Mouse (Mus musculus): ENCODE data around the gene Trim6. TPM values are rescaled to one million over a fixed set of nuclear protein-coding genes. Genes with fewer than 3 reads are reported as not detected.
"Not testable (repeated sequence)": the region's sequence is repeated elsewhere in the genome, so short reads cannot be mapped to it uniquely, and the experiment has no call there.

Trim6 gene
- total RNA-seq (2021): under 1 TPM; 0.14 to 0.89 TPM

GRCm38 (mm10) chr7:104218701-104219569 lies at the start of gene Trim6:
Gene Trim6 (plus strand): TSS chr7:104218793.
- intact Hi-C loops (cut with DNase I): no loop called here
- DNase-seq: peak; percentile 82 to 87

- intact Hi-C loops (cut with DNase I): no loop called here
- no peak for DNase-seq
These were observed 48.9 kb upstream of the Trim6 start for GRCm38 (mm10) chr7:104169634-104170204.

DNA sequence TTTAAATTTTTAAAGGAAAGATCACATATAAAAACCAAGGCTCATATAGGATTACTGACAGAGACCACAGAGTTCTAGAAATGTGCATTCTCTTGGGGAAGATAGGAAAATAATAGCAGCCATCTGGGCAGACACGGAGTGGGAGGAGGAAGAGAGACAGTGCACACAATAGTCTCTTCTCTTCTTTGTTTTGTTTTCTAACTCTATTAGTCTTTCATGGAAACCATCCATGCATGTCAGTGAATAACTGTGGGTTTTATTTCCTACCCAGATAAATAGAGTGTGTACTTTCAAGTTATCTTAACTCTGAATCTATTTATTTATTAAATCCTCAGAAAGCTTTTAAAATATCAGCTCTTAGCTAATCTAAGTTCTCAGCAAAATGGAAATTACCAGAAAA lies 43.5 kb upstream of the Trim6 start:
- DNase-seq: no peak

DNA sequence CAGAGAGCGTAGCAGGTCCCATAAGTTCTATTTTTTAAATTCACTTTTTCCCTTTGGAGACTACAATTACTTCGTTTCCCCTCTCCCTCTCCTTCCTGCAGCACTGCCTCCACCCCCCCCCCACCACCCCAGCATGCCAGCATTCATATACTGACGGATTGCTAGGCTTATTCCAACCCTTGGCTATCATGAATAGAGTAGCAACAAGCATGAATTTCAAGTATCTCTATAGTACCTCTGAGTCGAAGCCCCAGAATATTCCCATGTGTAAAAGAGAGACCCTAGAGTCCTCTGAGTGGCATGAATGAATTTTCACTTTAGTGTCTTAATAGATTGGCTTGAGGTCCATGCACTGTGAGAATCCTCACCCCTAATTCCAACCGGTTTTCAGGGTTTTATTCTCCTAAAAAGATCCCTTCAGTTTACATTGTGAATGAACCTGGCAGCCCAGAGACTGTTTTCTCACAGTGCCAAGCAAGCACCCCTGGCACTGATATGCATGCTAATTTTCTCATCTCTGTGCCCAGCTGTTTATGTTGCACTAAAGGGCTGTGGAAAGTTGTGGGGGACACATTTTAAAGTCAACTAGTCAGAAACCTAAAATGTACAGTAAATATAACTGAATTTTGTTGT lies 40.1 kb upstream of the Trim6 start:
- intact Hi-C loops (cut with DNase I): no loop called here

More for the DNA sequence above, 43.5 kb upstream of the Trim6 start:
- intact Hi-C loops (cut with DNase I): no loop called here

DNA sequence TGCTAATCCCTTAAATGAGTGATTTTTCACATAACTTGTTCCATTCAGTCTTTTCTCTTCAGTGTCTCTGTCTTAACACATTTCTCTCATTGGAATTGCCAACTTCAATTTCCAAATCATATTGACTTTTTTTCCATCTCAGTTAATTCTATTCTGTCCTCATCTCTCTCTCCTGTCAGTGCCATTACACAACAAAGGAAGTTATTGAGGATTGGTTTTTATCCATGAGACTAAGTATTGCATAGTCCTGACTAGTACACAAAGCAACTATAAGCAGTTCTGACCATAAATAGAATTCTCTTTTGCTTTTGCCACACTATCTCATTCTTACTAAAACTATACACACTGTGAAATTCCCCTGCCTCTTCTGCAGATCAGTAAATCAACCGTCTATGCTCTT lies 39.5 kb upstream of the Trim6 start:
- no peak for DNase-seq

More for the DNA sequence above, 40.1 kb upstream of the Trim6 start:
- DNase-seq: no peak

DNA sequence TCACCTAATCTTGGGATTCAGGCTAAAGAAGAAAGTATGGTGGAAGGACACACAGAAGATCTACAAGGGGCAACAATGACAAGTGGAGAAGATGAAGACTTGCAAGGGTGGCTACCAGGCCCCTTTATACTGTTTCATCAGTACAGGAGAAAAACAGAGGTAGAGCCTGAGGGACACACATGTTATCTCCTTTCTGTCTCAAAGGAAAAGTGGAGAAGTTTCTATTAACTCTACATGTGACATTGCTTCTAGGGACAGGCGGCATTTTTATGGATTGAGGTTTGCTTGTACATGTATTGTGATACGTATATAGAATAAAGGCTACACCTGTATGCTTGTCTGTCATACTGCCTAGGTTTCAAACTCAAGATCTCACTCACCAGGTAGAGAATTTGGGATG lies 35.3 kb upstream of the Trim6 start, which contains the start of gene Olfr648:
Gene Olfr648, minus strand, starts transcription at position 101 of the 400 bp plus-strand sequence.
- intact Hi-C loops (cut with DNase I): no loop called here
- DNase-seq: no peak

More for the DNA sequence above, 39.5 kb upstream of the Trim6 start:
- intact Hi-C loops (cut with DNase I): no loop called here

- intact Hi-C loops (cut with DNase I): no loop called here
- no peak for DNase-seq
These were observed 27.3 kb upstream of the Trim6 start for GRCm38 (mm10) chr7:104191275-104191674.

- DNase-seq: no peak
- intact Hi-C loops (cut with DNase I): no loop called here
These were observed 22.7 kb upstream of the Trim6 start, which contains the start of gene Olfr649 for GRCm38 (mm10) chr7:104195885-104196284. Gene Olfr649 (minus strand): TSS chr7:104195985.

- DNase-seq: peak; percentile 73 to 74
- intact Hi-C loops (cut with DNase I): loop anchor here (1.0 to 5.0 kb wide), 2 partner anchors 31 to 402 kb away; partner anchors contain the start of gene Olfr655
These were observed 18.8 kb upstream of the Trim6 start for GRCm38 (mm10) chr7:104199822-104200221.

DNA sequence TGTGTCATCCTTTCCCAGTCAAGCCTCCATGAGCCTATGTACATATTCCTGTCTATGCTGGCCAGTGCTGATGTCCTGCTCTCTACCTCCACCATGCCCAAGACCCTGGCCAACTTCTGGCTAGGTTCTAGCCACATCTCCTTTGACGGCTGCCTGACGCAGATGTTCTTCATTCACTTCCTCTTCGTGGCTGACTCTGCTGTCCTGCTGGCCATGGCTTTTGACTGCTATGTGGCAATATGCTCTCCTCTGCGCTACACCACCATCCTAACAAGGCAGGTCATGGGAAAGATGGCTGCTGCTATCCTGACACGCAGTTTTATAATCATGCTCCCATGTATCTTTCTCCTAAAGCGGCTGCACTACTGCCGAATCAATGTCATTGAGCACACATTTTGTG lies 12.4 kb upstream of the Trim6 start:
- intact Hi-C loops (cut with DNase I): no loop called here
- no peak for DNase-seq

GRCm38 (mm10) chr7:104216011-104216535 lies 2.5 kb upstream of the Trim6 start:
- no peak for DNase-seq
- intact Hi-C loops (cut with DNase I): no loop called here

- intact Hi-C loops (cut with DNase I): no loop called here
- DNase-seq: no peak
These were observed 712 bp upstream of the Trim6 start for GRCm38 (mm10) chr7:104217881-104218280.

DNA sequence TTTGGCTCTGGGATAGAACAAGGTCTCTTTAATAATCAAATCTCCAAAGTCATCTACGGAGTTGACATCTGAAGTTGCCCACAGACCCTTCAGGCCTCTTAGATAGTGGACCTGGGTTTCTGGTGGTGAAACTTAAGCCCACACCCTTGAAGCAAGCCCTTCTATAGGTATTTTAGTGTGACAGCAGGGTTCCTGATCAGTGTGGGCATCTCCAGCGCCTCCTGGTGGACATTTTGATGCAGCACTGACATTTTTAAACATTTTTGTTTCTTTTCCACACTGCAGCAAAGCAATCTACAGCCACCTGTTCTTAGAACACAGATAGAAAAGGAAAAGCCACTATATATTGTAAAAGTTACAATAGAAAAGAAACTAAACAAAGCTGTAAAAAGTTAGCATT lies 12.6 kb downstream of the Trim6 start:
- DNase-seq: peak; percentile 40 to 51
- intact Hi-C loops (cut with DNase I): loop anchor here (1.0 kb wide), 1 partner anchor 31 kb away; no protein-coding TSS in a partner anchor

DNA sequence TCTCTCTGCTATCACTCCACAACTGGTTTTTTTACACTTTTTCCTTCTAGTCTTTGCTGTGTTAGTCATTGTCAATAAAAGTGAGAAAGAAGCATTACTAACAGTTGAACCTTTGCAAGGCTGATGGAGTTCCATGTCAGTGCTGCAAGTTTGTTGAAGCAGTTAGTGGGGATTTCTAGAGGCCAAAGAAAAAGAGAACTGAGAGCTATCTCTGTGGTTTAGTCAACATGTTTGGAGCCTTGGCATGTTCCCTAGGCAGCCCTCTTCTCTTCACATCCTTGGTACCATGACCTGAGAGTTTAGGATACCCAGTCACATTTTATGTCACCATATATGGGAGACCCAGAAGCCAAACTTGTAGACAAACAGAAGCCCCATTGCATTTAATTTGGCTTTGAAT lies 22.3 kb downstream of the Trim6 start:
- intact Hi-C loops (cut with DNase I): no loop called here
- DNase-seq: no peak

DNA sequence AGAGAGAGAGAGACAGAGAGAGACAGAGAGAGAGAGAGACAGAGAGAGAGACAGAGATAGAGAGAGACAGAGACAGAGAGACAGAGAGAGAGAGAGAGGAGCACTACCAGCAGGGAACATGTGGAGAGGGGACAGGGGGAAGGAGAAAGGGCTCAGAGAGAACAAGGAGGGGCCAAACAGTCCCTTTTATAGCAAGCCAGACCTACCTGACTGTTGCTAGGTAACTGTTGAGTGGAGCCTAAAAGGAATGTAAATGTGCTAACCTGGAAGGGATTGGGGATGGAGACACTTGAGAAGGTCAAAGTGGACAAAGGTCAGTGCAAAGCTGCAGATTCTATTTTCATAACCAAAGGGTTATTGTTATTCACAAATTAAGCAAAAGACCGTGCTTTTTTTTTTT lies 25.0 kb downstream of the Trim6 start:
- no peak for DNase-seq
- intact Hi-C loops (cut with DNase I): no loop called here

DNA sequence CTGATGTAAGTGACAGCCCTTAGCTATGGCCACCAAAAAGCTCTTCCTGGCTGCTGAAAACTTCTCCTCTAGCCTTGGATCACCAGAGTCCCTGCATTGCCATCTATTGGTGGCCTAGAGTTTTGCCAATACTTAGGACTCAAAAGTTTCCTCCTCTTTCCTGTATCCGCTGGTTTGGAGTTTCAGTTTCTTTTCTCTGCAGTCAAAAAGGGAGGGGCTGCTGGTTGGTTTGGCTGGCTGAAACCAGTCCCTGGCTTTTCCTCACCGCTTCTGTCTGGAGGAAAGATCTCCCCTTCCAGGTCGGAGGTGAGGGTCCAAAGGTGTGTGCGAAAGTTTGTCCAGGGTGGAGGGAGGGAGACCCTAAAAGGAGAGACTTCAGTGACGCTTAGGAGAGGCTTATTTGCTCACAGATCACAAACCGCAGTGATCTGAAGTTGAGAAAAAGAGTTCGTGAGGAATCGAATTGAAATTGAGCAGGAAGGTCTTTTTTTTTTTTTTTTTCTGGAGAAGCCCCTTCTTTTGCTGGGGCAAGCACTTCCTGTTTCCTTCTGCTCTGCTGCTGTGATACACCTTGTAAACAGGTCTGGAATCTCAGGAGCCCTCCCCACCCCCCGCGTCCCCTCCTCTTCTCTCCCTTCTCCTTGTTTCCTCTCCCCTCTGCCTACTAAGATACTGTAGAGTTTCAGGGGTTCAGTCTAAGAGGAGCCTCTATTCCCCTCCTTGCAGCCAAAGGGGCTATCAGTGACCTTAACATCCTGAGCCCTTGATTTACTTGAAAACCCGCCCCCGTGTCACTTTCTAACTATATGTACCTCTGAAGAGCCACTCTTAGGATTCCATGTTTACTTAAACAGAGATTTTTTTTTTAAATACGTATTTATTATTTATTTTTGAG lies 25.9 kb downstream of the Trim6 start, which contains the start of gene Trim34a:
Gene Trim34a, plus strand, starts transcription at position 171 of the 895 bp plus-strand sequence.
- intact Hi-C loops (cut with DNase I): no loop called here
- peak; percentile 63 to 67 for DNase-seq

- DNase-seq; intact Hi-C loops (cut with DNase I): not testable (repeated sequence)
These were observed 41.8 kb downstream of the Trim6 start for GRCm38 (mm10) chr7:104260380-104260779.

- DNase-seq; intact Hi-C loops (cut with DNase I): not testable (repeated sequence)
These were observed 46.7 kb downstream of the Trim6 start for GRCm38 (mm10) chr7:104265335-104265734.

DNA sequence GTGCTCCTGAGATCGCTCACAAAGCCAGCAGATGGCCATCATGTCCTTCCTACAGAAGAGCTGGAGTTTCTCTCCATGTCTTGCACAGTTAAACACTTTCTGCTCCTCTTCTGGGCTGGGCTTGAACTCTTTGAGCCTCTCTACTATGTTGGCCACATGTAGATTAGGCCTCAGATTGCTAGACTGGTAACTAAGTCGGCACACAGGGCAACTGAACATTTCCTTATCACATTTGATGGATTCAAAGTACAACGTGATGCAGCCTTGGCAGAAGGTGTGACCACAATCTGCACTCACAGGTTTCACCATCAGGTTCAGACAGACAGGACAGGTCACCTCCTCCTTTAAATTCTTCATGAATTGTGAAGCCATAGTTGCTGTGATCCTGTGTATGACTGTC lies 60.8 kb downstream of the Trim6 start:
- intact Hi-C loops (cut with DNase I); DNase-seq: not testable (repeated sequence)
